Mouse (Mus musculus) spleen, embryonic (tissue): ENCODE results near the gene Diaph3.

Experiments used
- CTCF ChIA-PET: fragments of 350-600 bp; sonication (Branson Sonifier 250); formaldehyde crosslinking; loops from one replicate; lab custom pipeline; 2022; lab: Charles Lee

The Diaph3 gene

DNA sequence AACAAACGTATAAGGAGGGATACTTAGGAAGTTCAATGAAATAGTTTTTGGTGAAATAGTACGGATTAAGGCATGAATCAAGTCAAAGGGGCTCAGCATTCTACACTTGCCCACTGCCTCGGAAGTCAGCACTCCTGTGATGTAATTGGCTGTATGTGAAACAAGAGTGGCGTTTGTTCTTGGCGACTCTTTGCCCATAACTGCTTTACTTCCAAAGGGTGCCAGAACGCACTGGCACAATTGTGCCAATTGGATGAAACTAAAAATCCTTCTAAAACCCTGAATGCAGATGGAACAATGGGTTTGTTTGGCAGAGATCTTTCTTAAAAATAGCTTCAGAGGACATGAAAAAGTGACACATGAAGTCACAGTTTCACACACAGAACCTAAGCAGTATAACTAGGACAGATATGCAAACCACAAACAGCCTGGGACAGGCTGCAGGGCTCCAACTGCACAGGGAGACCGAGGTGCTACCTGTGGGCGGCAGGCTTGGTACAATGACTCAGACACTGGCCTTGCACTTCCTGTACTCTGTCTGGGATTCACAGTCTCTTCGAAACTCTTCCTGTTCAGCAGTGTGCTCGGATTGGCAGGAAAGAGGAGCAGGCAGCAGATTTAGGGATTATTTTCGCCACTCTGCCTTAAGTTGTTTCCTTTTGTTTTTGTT is 279.6 kb downstream of the Diaph3 start:
- CTCF ChIA-PET: no interaction called here

DNA sequence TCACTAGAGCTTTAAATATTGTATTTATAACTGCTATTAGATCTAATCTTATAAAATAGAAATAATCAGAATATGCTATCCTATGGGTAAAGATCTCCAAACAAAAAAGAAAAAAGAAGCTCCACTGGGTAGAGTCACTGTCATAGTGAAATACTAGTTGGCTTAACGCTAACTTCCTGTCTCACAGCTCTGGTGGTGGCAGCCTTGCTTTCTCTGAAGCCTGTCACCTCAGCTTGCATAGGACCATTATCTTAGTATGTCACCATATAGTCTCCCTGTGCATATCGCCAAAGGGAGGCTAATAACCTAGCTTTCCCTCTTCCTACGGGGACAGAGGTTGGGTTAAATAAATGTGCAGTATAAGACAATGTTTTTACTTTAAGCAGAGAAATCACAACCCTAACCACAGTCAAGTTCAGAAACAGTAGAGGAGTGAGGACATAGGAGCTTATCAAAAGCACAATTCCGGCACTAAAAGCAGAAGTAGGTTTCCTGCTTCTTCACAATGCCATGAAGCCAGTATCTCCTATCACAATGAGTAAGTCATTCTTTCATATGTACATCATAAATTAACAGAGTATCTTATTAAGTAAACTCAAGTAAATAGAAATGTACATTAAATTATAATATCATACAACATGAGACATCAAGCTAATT is 293.8 kb downstream of the Diaph3 start:
- CTCF ChIA-PET: no interaction called here

GRCm38 (mm10) chr14:86844075-86844474 is 297.0 kb downstream of the Diaph3 start:
- CTCF ChIA-PET: no interaction called here

- CTCF ChIA-PET: no interaction called here
Measured at GRCm38 (mm10) chr14:86837642-86838041, 303.4 kb downstream of the Diaph3 start.

DNA sequence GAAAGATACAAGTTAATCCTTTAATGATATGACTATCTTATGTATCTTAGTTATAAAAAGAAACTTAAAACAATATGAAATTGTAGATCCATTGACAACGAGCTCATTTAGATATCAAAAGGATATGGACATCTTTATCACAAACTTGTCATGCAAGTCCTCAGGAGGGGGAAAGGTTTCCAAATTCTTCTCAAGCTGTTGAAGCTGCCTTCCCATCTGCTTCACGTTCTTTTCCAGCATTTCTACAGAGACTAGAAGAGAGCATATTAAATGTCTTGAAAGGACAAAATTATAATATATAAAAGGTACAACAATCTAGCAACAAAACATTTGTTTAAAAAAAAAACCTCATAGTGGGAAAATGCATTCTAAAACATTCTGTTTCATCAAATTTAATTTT is 306.2 kb downstream of the Diaph3 start:
- CTCF ChIA-PET: no interaction called here

DNA sequence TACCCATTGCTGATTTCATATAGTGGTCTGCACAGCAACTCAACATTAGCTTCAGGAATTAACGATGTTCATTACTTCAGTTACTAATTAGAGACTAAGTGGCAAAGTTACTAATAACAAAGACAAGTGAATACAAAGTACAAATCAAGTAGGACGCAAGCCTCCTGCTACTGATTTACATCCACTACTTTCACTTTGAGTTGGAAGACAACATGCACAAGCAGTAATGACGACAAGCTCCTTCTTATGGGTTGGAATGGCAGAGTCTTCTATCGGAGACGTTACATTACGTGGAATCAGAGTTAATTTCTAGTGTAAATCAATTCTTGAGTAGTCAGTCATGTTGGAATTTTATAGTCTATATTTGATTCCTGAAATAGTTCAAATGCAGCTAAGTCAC is 306.8 kb downstream of the Diaph3 start:
- CTCF ChIA-PET: no interaction called here

DNA sequence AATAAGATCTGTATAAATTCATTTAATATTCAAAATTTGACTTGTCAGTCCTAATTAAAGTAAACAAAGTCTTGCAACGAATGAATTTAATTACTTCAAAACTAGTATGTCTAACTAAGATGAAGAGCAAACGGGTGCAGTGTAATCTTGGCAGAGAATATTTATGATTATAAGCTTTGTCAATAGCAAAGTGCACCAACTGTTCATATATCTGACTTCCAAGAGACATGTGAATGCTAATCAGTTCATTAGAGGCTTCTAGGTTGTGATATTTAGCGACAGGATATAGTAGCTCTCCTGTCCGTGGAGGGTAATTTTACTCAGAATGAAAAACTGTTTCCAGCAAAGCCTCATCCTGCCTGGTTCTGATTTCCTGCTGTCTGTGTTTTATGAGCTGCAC is 308.0 kb downstream of the Diaph3 start:
- CTCF ChIA-PET: no interaction called here

GRCm38 (mm10) chr14:86816246-86816645 is 324.8 kb downstream of the Diaph3 start:
- CTCF ChIA-PET: no interaction called here

GRCm38 (mm10) chr14:86788880-86789641 is 352.0 kb downstream of the Diaph3 start:
- CTCF ChIA-PET: no interaction called here

- CTCF ChIA-PET: no interaction called here
Measured at GRCm38 (mm10) chr14:86786866-86787265, 354.2 kb downstream of the Diaph3 start.

- CTCF ChIA-PET: interaction anchor here (1.0 kb wide), 1 partner anchor 693 kb away, joined by 4 read pairs; no protein-coding TSS in a partner anchor
Measured at GRCm38 (mm10) chr14:86781553-86782273, 359.3 kb downstream of the Diaph3 start.

- CTCF ChIA-PET: no interaction called here
Measured at GRCm38 (mm10) chr14:86773311-86773710, 367.7 kb downstream of the Diaph3 start.

DNA sequence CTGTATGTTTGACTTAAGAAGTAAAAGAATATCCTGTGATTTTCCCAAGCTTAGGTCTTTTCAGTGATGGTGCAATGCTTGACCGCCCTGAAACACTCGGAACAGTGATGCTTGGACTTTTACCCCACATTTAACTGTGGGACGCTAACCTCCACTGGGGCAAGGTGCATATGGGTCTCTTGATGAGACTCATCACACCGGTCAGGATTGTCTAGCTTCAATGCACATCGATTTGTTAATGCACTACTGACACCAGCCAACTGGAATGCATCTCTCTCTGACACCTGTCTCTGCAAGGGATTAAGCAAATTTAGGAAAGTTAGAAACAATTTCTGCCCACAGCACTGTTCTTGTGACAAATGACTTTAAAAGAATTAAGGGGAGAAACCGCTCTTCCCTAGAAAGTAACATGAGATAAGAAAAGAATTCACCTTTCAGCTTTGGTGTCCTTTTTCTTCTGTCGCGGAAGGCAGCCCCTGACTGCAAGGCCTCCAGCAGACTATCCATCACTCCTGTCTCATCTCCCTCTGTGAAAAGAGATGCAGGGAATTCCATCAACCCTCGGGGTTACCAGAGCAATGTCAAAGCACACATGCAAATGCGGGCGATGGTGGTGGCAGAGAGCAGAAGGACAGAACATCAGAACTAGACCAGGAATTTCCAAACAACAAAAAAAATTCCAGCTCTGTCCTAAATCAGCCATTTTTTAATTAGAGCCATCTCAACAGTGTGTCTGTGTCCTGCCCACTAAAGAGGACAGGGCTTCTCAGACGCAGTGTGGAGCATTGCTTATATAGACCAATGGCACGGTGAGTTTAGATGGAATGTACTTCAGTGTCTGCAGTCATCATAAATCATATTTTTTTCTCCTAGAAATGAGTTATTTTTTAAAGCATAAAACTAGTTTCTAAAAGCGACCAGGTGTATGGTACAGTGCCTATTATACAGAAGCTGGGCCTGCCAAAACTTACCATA is 368.6 kb downstream of the Diaph3 start:
- CTCF ChIA-PET: no interaction called here

DNA sequence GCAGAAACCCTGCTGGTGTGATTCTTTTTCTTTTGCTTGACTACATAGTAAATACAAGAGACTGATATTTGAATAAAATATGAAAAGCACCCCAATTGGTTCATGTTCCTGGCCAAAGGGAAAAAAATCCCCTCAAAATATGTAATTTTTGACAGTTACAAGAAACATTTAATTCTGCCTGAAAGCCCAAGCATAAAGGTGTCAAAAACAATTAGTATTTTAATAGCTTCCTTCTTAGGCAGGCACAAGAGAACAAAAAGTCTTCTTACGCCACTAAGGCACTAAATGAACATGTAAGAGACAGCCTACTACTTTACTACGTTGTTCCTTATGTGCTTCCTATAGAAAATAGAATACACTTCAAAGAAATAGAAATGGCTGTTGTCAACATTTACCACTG is 376.7 kb downstream of the Diaph3 start:
- CTCF ChIA-PET: no interaction called here

DNA sequence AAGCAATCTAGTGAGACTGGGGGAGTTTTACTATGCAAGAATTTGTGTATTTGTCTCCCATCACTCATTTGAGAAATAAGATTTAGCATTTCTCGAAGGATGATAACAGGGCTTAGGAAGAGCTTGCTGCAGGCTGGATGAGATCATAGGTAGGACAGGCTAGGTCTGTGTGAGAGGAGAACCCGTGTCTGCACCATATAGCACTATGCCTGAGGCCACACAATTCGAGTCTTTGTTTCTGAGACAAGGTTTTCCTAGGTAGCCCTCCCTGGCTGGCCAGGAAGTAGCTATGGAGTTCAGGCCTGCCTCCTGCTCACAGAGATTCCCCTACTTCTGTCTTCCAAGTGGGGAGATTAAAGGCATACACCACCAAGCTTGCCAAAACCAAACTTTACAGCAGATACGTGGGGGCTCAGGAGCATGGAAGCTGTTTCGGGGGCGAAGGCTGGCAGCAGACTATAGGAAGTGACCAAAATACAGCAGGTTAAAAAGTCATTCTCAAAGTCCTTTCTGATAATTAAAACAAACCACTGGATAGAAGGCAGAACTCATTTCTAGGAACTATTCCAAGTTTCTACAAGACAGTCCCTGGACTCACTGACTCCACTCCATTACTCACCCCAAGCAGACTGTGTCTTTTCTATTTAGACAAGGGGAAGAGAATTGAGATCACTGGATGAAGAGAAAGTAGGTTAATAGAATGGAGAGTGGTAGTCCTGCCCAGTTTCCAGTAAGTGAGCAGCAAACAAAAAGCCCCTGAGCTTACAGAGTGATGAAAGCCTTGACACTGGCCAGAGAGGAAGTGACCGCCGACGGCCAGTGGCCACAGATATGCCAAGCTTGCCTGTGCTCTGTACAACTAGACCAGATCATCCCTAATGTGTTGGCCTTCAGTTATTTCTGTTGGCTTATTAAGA is 383.2 kb downstream of the Diaph3 start:
- CTCF ChIA-PET: no interaction called here

GRCm38 (mm10) chr14:86757132-86757531 is 383.9 kb downstream of the Diaph3 start:
- CTCF ChIA-PET: no interaction called here

GRCm38 (mm10) chr14:86750351-86750750 is 390.7 kb downstream of the Diaph3 start:
- CTCF ChIA-PET: no interaction called here

GRCm38 (mm10) chr14:86749425-86749824 is 391.6 kb downstream of the Diaph3 start:
- CTCF ChIA-PET: no interaction called here

- CTCF ChIA-PET: interaction anchor here (1.1 kb wide), 1 partner anchor 65 kb away, joined by 3 read pairs; no protein-coding TSS in a partner anchor
Measured at GRCm38 (mm10) chr14:86748876-86749275, 392.2 kb downstream of the Diaph3 start.

GRCm38 (mm10) chr14:86744523-86744922 is 396.5 kb downstream of the Diaph3 start:
- CTCF ChIA-PET: no interaction called here
